Comparison of ENCODE assay signal across 16 mouse cellular contexts in the genomic region with DNA sequence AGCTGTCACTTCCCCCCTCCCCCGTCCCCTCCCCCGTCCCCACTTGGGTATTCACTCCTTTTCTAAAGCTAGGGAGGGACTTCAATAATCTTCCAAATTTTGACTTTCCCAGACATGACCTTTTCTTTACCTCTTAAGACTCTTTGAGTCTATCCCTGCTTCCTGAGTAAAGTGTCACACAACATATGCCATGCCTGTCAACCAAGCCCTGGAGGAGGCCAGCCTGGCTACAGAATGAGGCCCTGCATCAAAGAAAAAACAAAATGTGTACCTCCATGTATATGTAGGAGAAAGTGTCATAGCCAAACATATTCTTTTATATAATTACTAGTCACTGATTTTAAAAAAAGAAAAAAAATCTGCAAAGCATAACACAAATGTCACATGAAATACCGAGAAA.
"Had no signal": no experiment of that assay in that cellular context is flagged by ENCODE, and none has a peak within 500 bp of the region (broad histone marks: within the 10 kb centered on the region; RNA-seq: fewer than 3 reads in every experiment).

No protein-coding gene starts in this region.

- DNase-seq: retina, postnatal 1 day; right cerebral cortex, adult 18-20 months; right cerebral cortex, postnatal 14 days; right cerebral cortex, postnatal 25 days; right cerebral cortex, postnatal 4 days; spleen, adult 18-20 months; thymus, adult 18-20 months; thymus, adult 2 months; thymus, postnatal 14 days; thymus, postnatal 25 days; thymus, postnatal 36 days; thymus, postnatal 4 days had no signal

- H3K4me1 ChIP-seq: neural tube, embryonic 13.5 days; neural tube, embryonic 15.5 days; stomach, embryonic 15.5 days had no signal

- H3K27me3 ChIP-seq: neural tube, embryonic 13.5 days; neural tube, embryonic 15.5 days; stomach, embryonic 15.5 days had no signal

- H3K36me3 ChIP-seq: neural tube, embryonic 13.5 days; neural tube, embryonic 15.5 days; stomach, embryonic 15.5 days had no signal

- H3K27ac ChIP-seq: neural tube, embryonic 13.5 days; neural tube, embryonic 15.5 days; stomach, embryonic 15.5 days; stomach, postnatal 0 days had no signal

- H3K9me3 ChIP-seq: neural tube, embryonic 13.5 days; neural tube, embryonic 15.5 days; stomach, embryonic 15.5 days had no signal

- H3K4me3 ChIP-seq: neural tube, embryonic 13.5 days; neural tube, embryonic 15.5 days; stomach, embryonic 15.5 days had no signal
